Mouse (Mus musculus) cortical plate, adult 2 months (tissue): Measurements from ENCODE around the gene Olfr1089. TPM values are rescaled to one million over a fixed set of nuclear protein-coding genes. Genes with fewer than 3 reads are reported as not detected.

Source experiments
- H3K27ac ChIP-seq: fragments of 200-500 bp; 2 replicates; pipeline ENCODE4 v1.5.1; 2012; ENCODE audit warnings: low read length, control low read depth, inconsistent platforms; ENCODE audit not compliant: insufficient read depth
- H3K4me1 ChIP-seq: fragments of 200-500 bp; 2 replicates; pipeline ENCODE4 v1.6.1; 2011; ENCODE audit warnings: low read length; ENCODE audit not compliant: control insufficient read depth, insufficient read depth
- H3K4me3 ChIP-seq: fragments of 200-500 bp; 2 replicates; pipeline ENCODE4 v1.5.1; 2011; ENCODE audit warnings: mild to moderate bottlenecking, low read length, control low read depth; ENCODE audit not compliant: insufficient read depth
- CTCF ChIP-seq: fragments of 200-500 bp; IDR thresholded peaks from 2 replicates; pipeline ENCODE4 v1.5.1; 2011; ENCODE audit warnings: mild to moderate bottlenecking, control low read depth, low read length; ENCODE audit not compliant: insufficient read depth; ENCODE audit errors: extremely low read depth
- POLR2A ChIP-seq: fragments of 200-500 bp; IDR thresholded peaks from 2 replicates; pipeline ENCODE4 v1.6.1; 2011; ENCODE audit warnings: mild to moderate bottlenecking, low read length, control low read depth; ENCODE audit not compliant: insufficient read depth; ENCODE audit errors: extremely low read depth
- polyA plus RNA-seq: library from polyadenylated mRNA; depleted of rRNA; stranded (reverse); fragments of >200 nt; gene quantifications from 2 replicates; pipeline ENCODE4 v1.2.3, GENCODE M21; 2012; rRNA removed

The Olfr1089 gene
- polyA plus RNA-seq: not detected in 2 replicates

DNA sequence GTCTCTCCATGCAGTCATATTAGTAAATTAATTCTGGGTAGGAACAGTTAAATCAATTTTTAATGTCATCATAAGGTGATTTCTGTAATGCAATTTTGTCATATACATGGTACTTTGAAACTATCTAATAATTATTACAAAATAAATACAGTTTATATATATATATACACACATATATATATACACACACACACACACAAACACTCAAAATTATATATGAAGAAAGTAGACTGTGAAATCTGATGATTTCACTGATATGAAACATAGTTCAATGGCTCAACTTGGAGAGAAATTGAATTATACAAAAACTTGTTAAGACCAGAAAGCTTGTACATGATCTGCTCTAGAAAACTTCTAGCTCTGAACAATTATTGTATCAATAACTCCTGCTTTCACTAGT is at the start of gene Olfr1089:
Gene Olfr1089, minus strand, starts transcription at position 101 of the 400 bp plus-strand sequence.
- no peaks in the 10 kb centered on the region for H3K4me1 ChIP-seq
- H3K4me3 ChIP-seq: no peak within 1 kb of the TSS
- H3K27ac ChIP-seq: no peak within 1 kb of the TSS
- TF ChIP-seq CTCF (no peak), POLR2A (no peak)

DNA sequence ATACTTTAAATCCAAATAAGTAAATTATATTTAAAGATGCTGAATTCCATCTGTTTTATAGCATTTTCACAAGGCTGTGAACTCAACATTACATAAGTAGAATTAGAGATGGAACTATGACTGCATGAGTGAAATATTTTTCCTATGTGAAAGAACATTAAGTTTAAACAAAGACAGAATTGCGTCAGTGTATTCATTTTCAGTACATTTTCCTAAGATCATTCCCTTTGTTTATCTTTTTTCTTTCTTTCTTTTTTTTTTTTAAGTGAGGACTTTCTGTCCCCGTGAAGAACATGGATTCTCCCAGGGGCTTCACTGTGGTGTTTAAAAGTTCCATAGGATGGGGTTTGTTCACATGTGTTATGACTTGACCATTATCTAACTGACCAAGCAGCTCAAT is 48.7 kb upstream of the Olfr1089 start, which contains the start of gene Olfr1093:
Gene Olfr1093, plus strand, starts transcription at position 301 of the 400 bp plus-strand sequence.
- Histone ChIP-seq H3K4me1 (no peaks in the 10 kb centered on the region), H3K4me3 (no peak within 1 kb of the TSS), H3K27ac (no peak within 1 kb of the TSS)
- TF ChIP-seq CTCF (no peak), POLR2A (no peak)

DNA sequence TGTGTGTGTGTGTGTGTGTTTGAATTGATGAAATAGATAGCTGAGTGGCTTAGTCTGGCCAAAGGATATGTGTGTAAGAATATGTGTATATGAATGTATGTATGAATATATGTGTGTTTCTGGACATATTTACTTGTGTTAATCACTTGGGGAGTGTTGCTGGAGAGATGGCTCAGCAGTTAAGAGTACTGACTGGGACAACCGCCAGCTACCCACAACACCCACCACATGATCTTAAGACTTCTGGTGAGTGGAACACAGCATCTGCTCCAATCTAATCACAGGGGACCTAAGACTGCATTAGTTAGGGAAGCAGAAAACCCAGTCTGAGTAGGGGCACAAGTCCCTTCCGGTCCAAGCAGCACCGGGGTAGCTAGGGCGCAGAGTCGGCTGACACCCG is 27.5 kb upstream of the Olfr1089 start:
- Histone ChIP-seq H3K27ac (no peak overlapping the region), H3K4me3 (no peak overlapping the region), H3K4me1 (no peaks in the 10 kb centered on the region)
- no peak for TF ChIP-seq CTCF
- no peak for TF ChIP-seq POLR2A

DNA sequence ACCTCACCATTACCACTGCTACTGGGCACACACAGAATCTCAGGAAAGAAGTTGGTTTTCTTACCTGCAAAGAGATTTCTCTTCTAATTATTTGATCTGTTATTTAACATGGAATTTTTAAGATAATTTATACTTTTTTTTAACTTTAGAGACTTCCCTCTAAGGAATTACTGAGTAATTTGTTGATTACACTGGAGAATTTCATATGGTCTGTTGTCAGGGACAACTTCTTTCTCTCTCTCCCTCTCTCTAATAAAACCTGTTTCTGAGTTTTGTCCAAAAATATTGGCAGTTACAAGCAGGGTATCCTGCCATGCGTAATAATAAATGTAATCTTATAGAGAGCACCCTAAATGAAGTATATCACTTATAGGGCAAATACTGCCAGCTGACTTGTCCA is 25.4 kb upstream of the Olfr1089 start, which contains the start of gene Olfr1090:
Gene Olfr1090, minus strand, starts transcription at position 101 of the 400 bp plus-strand sequence.
- Histone ChIP-seq H3K4me3 (no peak within 1 kb of the TSS), H3K27ac (no peak within 1 kb of the TSS), H3K4me1 (no peaks in the 10 kb centered on the region)
- TF ChIP-seq CTCF: no peak
- TF ChIP-seq POLR2A: no peak

DNA sequence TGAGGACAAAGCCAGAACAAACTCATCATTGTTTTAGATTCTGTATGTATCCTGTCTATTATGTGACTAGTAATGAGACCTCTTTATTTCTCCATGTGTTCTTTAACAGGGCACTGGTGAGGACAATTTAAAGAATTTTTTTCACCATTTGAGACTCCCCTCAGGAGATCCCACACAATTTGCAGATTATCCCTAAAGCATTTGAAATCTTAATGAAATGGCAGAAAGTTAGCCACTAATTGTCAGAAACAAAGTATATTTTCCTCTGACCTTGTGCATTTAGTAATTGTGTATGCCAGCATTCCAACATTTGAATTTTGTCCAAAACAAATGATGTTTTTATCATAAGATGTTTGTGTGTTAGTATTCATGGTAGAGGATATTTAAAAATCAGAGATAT is 35.2 kb downstream of the Olfr1089 start, which contains the start of gene Olfr1087:
Gene Olfr1087, minus strand, starts transcription at position 101 of the 400 bp plus-strand sequence.
- no peak within 1 kb of the TSS for H3K4me3 ChIP-seq
- TF ChIP-seq POLR2A (no peak), CTCF (no peak)
- no peaks in the 10 kb centered on the region for H3K4me1 ChIP-seq
- H3K27ac ChIP-seq: no peak within 1 kb of the TSS

Other genes with a start within 250 kb of the Olfr1089 start
- not detected in 2 replicates for gene Olfr228, start 246.3 kb downstream of the Olfr1089 start, polyA plus RNA-seq
- not detected in 2 replicates for gene Olfr1076, start 225.2 kb downstream of the Olfr1089 start, polyA plus RNA-seq
- gene Olfr1079, start 191.2 kb downstream of the Olfr1089 start, polyA plus RNA-seq: not detected in 2 replicates
- not detected in 2 replicates for gene Olfr1080, start 175.5 kb downstream of the Olfr1089 start, polyA plus RNA-seq
- gene Olfr1082, start 134.7 kb downstream of the Olfr1089 start, polyA plus RNA-seq: not detected in 2 replicates
- not detected in 2 replicates for gene Olfr1084, start 94.0 kb downstream of the Olfr1089 start, polyA plus RNA-seq
- gene Olfr1085, start 71.7 kb downstream of the Olfr1089 start, polyA plus RNA-seq: not detected in 2 replicates
- gene Olfr1086, start 53.6 kb downstream of the Olfr1089 start, polyA plus RNA-seq: not detected in 2 replicates
- gene Olfr1087, start 35.3 kb downstream of the Olfr1089 start, polyA plus RNA-seq: not detected in 2 replicates
- not detected in 2 replicates for gene Olfr1090, start 25.3 kb upstream of the Olfr1089 start, polyA plus RNA-seq
- not detected in 2 replicates for gene Olfr1093, start 48.8 kb upstream of the Olfr1089 start, polyA plus RNA-seq
- gene Olfr141, start 76.3 kb upstream of the Olfr1089 start, polyA plus RNA-seq: not detected in 2 replicates
- not detected in 2 replicates for gene Olfr1094, start 91.0 kb upstream of the Olfr1089 start, polyA plus RNA-seq
- not detected in 2 replicates for gene Olfr1095, start 118.0 kb upstream of the Olfr1089 start, polyA plus RNA-seq
- gene Gm13723, start 141.1 kb upstream of the Olfr1089 start, polyA plus RNA-seq: not detected in 2 replicates
- not detected in 2 replicates for gene Olfr1097, start 158.5 kb upstream of the Olfr1089 start, polyA plus RNA-seq
- gene Olfr1098, start 190.8 kb upstream of the Olfr1089 start, polyA plus RNA-seq: not detected in 2 replicates
- gene Olfr1099, start 227.0 kb upstream of the Olfr1089 start, polyA plus RNA-seq: not detected in 2 replicates
- not detected in 2 replicates for gene Olfr1100, start 246.3 kb upstream of the Olfr1089 start, polyA plus RNA-seq